Mouse (Mus musculus): ENCODE results near the gene Rdh1. TPM values are rescaled to one million over a fixed set of nuclear protein-coding genes. Genes with fewer than 3 reads are reported as not detected.
"Not testable (repeated sequence)": the region's sequence is repeated elsewhere in the genome, so short reads cannot be mapped to it uniquely, and the experiment has no call there.

Rdh1 gene
- total RNA-seq, 2 experiments from 2014 or later = 0.15 to 0.36 TPM

DNA sequence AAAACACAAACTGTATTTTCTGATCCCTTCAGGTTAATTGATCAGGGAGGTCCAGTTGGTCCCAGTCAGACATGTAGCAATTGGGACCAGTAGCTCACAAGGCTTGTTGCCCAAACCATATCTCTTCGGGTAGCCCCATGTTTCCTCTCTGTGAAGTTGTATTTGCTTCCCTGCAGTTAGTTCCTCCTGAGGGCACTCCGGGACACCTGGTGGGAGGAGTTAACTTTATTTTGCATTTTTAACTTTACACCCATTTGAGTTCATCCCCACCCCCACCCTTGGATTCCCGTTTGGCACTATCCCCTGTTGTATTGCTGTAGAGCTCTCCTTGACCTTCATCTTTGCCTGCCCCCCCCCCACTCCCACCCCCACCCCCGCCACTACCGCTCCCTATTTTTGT lies 13.6 kb upstream of the Rdh1 start:
- intact Hi-C loops (cut with DNase I) = no loop called here
- no peak for DNase-seq (ENCODE audit: low spot score in 2 of 2)

DNA sequence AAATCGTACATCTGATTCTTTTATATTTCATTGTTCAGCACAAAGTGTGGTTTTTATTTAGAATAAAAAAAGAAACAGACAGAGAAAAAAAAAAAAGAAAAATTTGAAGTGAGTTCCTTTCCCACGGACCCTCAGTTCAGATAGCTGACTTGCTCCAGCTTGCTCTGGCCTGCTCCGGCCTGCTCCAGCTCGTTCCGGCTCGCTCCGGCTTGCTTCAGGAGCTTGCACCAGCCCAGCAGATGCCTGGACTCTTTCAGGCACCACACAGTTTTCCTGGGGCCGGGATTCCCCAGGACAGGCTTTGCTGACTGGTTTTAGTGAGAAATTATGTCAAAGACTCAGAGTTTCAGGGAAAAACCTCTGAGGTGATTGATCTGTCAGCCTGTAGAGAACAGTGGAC lies 12.3 kb upstream of the Rdh1 start:
- intact Hi-C loops (cut with DNase I) = no loop called here
- no peak for DNase-seq (ENCODE audit: low spot score in 2 of 2)

DNA sequence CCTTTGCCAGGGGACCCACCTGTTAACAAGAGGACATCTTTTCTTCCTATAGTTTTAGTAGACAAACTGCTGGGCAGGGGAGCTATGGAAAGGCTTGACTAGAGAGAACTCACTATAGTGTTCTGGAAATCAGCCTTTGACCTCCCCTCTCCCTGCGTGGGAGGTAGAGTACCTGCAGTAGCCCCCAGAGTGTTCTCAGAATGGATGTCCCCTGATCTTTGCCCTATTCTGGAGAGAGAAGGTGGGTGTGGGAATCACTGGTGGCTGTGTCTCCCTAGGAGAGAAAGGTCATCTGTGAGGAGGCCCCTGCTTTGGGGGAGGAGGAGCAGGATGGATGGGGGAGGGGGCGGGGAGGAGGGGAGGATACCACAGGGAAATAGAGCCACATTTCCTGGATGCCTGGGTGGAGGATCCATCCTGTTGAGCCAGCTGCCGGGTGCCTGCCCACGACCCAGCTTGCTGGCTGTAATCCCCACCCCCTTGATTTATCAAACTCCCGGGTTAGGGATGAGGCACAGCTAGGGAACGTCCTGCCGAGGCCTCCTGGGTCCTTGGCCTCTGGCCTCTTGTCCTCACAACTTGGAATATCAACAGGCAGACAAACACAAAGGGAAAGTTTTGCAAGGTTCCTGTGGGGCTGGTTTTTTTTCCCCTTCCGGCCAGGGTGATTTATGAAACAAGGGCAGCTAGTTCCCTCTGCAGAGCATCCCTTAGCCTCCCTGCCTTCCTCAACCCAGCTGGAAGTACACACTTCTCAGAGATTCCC lies 10.5 kb upstream of the Rdh1 start:
- no peak for DNase-seq (ENCODE audit: low spot score in 2 of 2)
- intact Hi-C loops (cut with DNase I) = no loop called here

DNA sequence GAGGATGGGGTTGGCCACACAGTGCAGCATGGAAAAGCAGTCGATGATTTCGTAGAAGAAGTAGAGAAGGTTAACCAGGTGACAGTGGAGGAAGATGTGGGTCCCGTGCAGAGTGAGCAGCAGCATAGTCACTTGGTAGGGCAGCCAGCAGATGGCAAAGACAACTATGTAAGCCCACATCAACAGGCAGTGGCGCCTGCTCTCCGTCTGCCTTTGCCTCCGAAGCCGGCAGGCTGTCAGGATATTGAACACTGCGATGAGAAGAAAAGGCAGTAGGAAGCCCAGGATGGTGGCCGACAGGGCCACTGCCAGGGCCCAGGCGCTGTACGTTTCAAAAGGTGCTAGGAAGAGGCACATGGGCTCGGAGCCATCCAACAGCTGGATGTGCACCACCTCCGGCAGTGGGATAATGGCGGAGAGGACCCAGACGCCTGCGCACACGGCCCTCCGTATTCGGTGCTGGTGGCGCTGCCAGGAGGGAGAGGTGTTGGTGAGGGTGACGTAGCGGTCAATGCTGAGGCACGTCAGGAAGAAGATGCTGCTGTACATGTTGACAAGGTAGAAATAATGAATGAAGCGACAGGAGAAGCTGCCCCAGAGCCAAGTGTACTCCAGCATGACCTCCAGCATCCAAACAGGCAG lies 9.3 kb upstream of the Rdh1 start:
- intact Hi-C loops (cut with DNase I) = no loop called here
- DNase-seq (ENCODE audit: low spot score in 2 of 2) = no peak

DNA sequence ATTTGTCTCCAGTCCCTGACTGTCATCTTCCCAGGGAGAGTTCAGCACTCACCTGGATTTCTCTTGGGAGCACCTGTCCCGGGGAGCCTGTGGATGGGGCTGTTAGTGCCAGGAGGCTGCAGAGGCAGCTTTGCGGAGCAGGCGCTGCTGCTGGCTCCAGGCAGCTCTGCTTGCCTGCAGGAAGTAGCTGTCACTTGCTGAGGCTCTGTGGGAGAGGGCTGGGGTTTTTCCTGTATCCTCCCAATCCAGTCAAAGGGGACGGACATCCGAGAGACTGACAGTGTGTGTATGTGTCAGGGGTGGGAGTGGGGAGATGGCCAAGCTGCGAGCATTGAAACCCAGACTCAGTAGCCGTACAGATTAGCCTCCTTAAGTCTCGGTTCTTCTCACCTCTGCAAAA lies 8.0 kb upstream of the Rdh1 start, which contains the start of gene Gpr182:
Gene Gpr182, minus strand, starts transcription at position 185 of the 400 bp plus-strand sequence.
- no peak for DNase-seq (ENCODE audit: low spot score in 2 of 2)
- intact Hi-C loops (cut with DNase I) = no loop called here

DNA sequence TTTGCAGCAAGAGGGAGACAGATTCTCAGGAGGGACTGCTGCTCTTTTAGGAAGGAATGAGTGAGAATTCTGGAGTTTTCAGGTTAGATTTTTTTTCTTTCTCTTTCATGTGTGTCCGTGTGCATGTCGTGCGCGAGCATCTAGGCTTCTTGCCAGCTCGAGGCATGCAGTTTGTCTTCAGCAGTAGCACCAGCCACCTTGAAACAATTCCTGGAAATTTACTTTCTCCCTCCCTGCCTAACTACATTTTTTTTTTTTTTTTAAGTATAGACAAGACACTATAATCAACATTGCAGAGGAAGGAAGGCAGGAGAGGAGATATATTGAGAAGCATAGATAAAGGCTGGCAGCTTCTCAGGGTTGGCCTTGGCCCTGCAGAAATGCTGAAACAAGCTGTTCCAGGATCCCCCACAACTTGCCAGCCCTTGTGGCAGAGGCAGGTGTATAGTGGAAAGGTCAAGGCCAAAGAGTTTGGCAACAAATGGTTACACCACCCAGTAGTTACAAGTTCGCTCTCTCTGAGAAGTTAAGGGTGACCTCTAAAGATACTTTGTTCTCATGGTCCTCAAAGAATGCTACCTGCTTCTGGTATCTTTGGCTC lies 4.9 kb upstream of the Rdh1 start:
- no peak for DNase-seq (ENCODE audit: low spot score in 2 of 2)
- intact Hi-C loops (cut with DNase I) = no loop called here

DNA sequence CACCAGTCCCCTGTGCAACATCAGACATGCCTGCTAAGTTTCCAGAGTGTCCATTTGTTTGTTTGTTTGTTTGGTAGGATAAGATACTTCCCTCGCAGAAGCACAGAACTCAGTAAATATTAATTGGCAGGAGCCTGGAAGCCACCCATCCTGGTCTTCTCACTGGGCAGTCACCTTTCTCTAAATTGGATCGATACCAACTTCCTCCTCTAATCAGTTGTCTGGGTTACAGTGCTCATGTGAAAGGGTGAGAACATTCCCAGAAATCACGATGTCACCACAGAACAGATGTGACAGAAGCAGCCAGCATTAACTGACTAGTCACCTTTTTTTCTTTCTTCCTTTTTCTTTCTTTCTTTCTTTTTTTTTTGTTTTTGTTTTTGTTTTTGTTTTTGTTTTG lies 4.3 kb upstream of the Rdh1 start:
- intact Hi-C loops (cut with DNase I) = no loop called here
- DNase-seq (ENCODE audit: low spot score in 2 of 2) = no peak

DNA sequence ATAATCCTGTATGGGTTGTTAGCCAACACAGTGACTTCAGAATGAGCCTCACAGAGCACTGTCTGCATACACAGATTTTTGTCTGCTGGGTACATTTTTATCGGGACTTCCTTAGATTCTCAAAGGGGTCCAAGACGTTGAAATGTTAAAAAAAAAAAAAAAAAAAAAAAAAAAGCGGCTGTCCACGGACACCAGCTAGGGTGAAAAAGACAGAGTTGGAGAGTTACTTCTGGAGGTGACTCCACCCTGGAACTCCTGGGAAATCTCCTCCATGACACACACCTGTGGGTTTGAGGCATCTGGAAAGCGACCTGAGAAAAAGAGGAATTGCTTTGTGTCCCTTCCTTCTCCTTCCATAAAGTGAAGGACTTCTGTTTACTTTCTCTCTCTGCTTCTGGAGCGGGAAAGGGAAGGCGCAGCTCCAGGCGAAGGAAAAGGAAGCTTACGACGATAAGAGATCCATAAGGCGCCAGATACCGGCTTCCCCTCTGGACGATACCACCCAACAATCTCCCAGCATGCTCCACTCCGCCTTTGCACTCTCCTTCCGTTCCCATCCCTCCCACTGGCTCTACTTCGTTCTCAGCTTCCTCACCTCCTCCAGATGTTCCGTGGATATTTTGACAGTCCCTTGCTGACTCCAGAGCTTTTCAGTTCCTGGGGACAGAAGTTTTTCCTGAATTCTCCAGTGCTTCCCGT lies 3.6 kb upstream of the Rdh1 start:
- DNase-seq (ENCODE audit: low spot score in 2 of 2) = no peak
- intact Hi-C loops (cut with DNase I) = no loop called here

DNA sequence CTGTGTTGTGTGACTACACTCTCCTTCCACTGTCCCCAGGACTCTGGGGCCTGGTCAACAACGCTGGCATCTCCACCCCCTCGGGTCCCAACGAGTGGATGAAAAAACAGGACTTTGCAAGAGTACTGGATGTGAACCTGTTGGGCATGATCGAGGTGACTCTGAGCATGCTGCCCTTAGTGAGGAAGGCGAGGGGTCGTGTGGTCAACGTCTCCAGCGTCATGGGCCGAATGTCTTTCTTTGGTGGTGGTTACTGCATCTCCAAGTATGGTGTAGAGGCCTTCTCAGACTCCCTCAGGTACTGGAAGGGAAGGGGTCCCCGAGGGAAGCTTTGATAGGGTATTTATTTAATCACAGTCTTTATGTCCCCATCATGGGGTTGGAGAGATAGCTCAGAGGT lies 3.4 kb downstream of the Rdh1 start:
- intact Hi-C loops (cut with DNase I) = not testable (repeated sequence)

DNA sequence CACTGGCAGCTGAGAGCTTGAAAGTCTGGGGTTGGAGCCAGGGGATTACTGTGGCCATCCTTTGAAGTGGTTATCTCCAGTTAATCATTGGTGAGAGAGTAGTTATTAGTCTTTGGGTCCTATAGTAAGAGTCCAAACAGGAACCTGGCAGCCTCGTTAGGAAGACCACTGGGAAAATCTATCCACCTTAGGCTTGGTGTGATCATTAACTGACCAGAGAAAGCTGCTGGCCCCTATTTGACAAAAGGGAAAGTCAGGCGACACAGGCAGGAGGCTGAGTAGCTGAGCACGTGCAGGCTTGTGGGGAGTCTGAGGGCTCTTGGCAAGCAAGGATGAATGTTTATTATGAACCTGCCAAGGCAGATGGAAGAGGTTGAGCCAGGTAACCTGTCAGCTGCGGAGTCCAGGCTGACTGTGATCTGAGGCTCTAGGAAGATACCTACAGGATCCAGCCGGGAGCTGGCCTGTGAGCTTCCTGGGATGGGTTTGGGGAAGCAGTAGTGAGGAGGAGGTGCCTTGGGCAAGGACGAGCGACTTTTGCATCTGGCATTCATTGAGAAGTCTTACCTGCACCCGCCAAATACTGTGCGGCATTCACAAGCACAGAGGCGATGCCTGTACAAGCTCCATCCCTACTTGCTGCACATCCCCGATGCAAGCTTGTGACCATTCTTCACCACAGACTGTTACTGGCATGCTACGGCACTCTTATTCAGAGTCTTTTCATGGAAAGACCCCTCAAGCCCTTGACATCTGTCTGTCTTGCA lies 4.6 kb downstream of the Rdh1 start:
- intact Hi-C loops (cut with DNase I) = no loop called here
- no peak for DNase-seq (ENCODE audit: low spot score in 2 of 2)

More for the DNA sequence above, 3.4 kb downstream of the Rdh1 start:
- not testable (repeated sequence) for DNase-seq (ENCODE audit: low spot score in 2 of 2)

DNA sequence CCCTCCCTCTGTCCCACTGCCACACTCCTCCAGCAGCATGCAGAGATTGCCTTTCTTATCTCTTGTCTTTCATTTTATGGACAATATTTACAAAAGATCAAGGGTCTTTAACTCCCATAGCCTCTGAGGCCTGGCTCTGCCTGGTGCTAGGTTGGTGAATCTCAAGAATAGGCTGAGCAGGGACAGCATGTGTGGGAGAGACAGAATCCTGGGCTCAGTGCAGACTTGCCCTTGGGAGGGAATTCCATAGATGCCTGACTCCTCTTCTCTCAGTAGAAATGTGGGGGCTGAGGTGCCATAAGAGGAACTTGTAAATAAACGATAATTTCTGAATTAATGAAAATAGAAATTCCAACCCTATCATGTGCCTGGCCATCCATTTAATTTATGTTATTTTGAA lies 7.0 kb downstream of the Rdh1 start:
- DNase-seq (ENCODE audit: low spot score in 2 of 2) = no peak
- intact Hi-C loops (cut with DNase I) = no loop called here

DNA sequence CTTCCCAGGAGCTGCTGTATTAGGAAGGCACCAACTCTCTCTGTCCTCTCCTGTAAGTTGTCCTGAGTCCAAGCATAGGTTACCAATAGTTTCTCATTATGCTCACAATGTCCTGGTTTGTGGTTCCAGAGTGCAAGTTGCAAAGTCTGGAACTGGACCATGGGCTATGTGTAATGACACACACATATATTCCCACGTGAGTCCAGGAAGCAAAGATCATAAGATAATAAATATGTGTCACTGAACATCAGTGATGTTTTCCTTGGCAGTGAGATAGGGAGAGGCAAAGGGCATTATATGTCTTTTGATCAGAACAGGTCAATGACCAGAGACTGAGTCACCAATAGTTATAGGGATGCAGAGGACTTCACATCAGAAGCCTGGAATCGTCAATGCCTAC lies 16.5 kb downstream of the Rdh1 start, which contains the start of gene Rdh9:
Gene Rdh9, plus strand, starts transcription at position 376 of the 400 bp plus-strand sequence.
- intact Hi-C loops (cut with DNase I) = no loop called here
- DNase-seq (ENCODE audit: low spot score in 2 of 2) = no peak

DNA sequence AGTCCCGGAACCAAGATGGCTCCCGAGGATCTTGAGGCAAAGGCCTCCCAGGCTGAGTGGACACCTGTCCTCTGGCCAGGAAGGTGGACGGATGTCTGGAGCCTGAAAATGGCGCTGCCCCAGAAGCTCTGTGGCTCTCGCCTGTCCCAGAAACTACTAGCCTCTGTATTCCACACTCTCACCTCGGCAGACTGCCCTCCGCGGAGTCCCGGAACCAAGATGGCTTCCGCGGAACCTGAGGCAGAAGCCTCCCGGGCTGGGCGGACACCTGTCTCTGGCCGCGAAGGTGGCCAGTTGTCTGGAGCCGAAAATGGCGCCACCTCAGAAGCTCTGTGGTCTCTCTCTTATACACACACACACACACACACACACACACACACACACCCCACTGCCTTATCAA lies 22.8 kb downstream of the Rdh1 start:
- DNase-seq (ENCODE audit: low spot score in 2 of 2); intact Hi-C loops (cut with DNase I): not testable (repeated sequence)

DNA sequence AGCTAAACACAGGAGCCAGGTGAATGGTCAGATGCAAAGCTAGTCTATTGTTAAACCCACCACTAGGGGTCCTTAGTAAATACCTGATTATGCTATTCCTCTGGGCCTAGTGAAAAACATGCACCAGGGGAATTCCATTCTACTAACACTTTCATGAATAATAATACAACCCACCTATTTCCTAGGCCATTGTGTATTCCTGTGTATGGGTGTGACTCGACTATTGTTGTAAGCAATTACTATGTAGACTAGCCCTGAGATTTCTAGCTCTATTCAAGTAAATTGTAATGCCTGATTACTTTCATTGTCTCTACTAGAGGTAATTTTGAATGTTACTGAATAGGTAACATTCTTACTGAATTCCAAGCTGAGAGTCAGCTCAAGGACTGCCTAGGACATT lies 25.9 kb downstream of the Rdh1 start:
- intact Hi-C loops (cut with DNase I); DNase-seq (ENCODE audit: low spot score in 2 of 2): not testable (repeated sequence)

DNA sequence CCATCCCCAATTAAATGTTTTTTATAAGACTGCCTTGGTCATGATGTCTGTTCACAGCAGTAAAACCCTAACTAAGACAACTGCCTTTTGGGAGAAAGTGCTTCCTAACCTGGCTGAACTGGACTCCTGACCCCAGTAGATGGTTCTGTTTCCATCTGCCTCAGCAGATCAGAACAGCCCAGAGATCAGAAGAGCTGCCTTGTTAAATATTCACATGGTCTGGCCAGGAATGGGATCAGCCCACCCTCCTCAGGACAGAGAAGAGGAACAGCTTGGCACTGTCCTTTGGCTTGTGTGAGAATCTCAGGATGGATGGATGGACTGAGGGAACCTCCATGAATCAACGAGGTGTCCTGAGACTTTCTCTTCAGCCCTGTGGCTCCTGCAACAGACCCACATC lies 39.8 kb downstream of the Rdh1 start:
- intact Hi-C loops (cut with DNase I) = no loop called here

DNA sequence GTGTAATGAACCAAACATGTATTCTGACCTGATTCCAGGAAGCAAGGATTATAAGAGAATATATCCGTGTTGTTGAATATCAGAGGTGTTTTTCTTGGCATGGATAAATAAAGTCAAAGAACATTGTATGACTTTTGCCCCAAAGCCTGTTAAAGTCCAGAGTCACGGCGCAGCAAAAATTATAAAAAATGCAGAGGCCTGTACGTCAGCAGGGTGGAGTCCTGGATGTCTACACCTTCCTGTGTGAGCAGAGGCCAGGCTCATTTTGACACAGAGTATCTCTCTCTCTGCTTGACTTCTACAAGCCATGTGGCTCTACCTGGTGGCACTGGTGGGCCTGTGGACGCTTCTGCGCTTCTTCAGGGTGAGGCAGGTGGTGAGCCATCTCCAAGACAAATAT lies 41.4 kb downstream of the Rdh1 start, which contains the start of gene Rdh16:
Gene Rdh16, plus strand, starts transcription at position 262 of the 400 bp plus-strand sequence.
- no peak for DNase-seq (ENCODE audit: low spot score in 2 of 2)
- intact Hi-C loops (cut with DNase I) = no loop called here

More for the DNA sequence above, 39.8 kb downstream of the Rdh1 start:
- DNase-seq (ENCODE audit: low spot score in 2 of 2) = no peak

DNA sequence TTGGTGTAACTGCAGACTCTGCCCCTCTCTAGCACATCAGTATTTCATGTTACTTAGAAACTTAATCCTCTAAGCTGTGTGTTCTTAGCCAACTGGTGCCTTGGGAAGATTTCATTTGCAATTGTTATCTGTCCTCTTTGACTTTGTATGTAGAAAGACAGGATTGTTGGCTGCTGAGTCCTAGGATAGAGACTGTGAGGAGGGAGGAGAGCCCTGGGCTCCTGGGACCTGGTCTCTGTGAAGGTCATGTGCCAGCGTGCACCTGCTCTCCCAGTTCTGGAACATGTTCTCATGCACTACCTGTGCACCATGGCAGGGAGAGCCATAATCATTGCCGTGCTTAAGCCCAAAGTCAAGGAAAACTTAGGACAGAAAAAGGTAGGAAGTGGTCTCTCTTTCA lies 42.1 kb downstream of the Rdh1 start:
- no peak for DNase-seq (ENCODE audit: low spot score in 2 of 2)
- intact Hi-C loops (cut with DNase I) = no loop called here

DNA sequence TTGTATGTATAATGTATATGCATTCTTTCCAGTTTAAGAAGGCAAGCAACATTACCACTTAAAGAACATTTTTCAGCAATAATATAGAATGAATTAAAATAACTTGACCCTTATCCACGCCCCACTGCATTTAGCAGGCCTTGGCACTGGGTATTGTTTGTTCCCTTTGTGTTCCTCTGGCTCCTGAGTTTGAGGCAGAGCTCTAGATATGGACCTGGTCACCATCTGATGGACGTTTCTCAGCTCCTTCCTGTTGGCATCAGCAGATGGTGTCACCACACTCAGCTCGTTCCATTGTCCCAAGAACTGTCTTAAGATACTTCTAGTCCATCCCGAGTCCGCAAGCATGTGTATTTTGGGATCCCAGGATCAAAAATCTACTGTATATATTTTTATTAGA lies 42.7 kb downstream of the Rdh1 start:
- no peak for DNase-seq (ENCODE audit: low spot score in 2 of 2)
- intact Hi-C loops (cut with DNase I) = no loop called here

DNA sequence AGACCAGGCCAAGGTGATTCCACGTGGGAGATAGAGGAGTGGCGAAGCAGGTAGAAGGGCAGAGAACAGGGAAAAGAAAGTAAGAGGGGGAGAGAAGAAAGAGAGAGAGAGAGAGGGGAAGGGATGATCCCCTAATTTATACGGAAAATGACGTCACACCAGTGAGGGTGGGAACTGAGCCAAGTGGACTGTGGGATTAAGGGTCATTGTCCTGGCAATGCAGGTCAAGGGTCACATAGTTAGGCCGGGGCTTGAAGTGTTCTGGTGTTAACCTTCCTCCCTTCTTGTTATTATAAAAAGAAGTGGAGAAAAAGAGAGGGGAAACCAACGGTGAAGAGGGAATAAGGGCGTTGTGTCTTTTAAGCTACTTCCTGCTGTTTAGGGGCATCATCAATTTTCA lies 44.9 kb downstream of the Rdh1 start:
- no peak for DNase-seq (ENCODE audit: low spot score in 2 of 2)
- intact Hi-C loops (cut with DNase I) = no loop called here
